Mouse (Mus musculus) liver, embryonic 16.5 days (tissue): Measurements from ENCODE around the gene Hoxa2. TPM values are rescaled to one million over a fixed set of nuclear protein-coding genes. Genes with fewer than 3 reads are reported as not detected.

Source experiments
- ATAC-seq: fragments of 200-750 bp; cut with Nextera tagmentation; 2 replicates; pipeline ENCODE4 v1.8.0; 2017; ENCODE audit warnings: low read depth, mild to moderate bottlenecking, moderate number of reproducible peaks, moderate library complexity
- H3K27ac ChIP-seq: fragments of 300-500 bp; sonication (generic); 2 replicates; pipeline ENCODE4 v1.5.1; 2014; ENCODE audit warnings: mild to moderate bottlenecking, low read length
- H3K27me3 ChIP-seq: fragments of 300-500 bp; sonication (generic); 2 replicates; pipeline ENCODE4 v1.6.1; 2014; ENCODE audit warnings: low read depth, low read length, mixed read lengths; ENCODE audit not compliant: control insufficient read depth, insufficient read depth
- H3K36me3 ChIP-seq: fragments of 300-500 bp; sonication (generic); 2 replicates; pipeline ENCODE4 v1.6.1; 2014; ENCODE audit warnings: mild to moderate bottlenecking; ENCODE audit not compliant: control insufficient read depth, insufficient read depth
- H3K4me1 ChIP-seq: fragments of 300-500 bp; sonication (generic); 2 replicates; pipeline ENCODE4 v1.6.1; 2014; ENCODE audit warnings: low read depth, low read length, mixed read lengths; ENCODE audit not compliant: control insufficient read depth
- H3K4me2 ChIP-seq: fragments of 300-500 bp; sonication (generic); 2 replicates; pipeline ENCODE4 v1.6.1; 2014; ENCODE audit warnings: low read depth, low read length, mixed read lengths
- H3K4me3 ChIP-seq: fragments of 300-500 bp; sonication (generic); 2 replicates; pipeline ENCODE4 v1.5.1; 2014; ENCODE audit warnings: low read depth, mild to moderate bottlenecking, low read length
- H3K9ac ChIP-seq: fragments of 300-500 bp; sonication (generic); 2 replicates; pipeline ENCODE4 v1.6.1; 2014; ENCODE audit warnings: low read depth, low read length
- H3K9me3 ChIP-seq: fragments of 300-500 bp; sonication (generic); replicated peaks from 2 replicates; pipeline ENCODE4 v1.6.1; 2016; ENCODE audit warnings: low read length; ENCODE audit not compliant: control insufficient read depth
- whole genome bisulfite sequencing: fragments of 180-500 bp; shearing (Covaris S2); extraction: QIAGEN DNeasy Blood & Tissue Kit; methylation state at CpG from one replicate; pipeline ENCODE4 v1.1.7; 2014; ENCODE audit not compliant: insufficient replicate concordance; 5-methylcytosine and 5-hydroxymethylcytosine counted together
- polyA plus RNA-seq: library from polyadenylated mRNA; unstranded; fragments of >200 nt; fragmentation: Nextera tagmentation; extraction: Ambion mirVana; gene quantifications from 2 replicates; pipeline ENCODE4 v1.2.1, GENCODE M21; 2015

Hoxa2 gene
- polyA plus RNA-seq, 1 experiment from 2014 or later = 0.44 TPM

DNA sequence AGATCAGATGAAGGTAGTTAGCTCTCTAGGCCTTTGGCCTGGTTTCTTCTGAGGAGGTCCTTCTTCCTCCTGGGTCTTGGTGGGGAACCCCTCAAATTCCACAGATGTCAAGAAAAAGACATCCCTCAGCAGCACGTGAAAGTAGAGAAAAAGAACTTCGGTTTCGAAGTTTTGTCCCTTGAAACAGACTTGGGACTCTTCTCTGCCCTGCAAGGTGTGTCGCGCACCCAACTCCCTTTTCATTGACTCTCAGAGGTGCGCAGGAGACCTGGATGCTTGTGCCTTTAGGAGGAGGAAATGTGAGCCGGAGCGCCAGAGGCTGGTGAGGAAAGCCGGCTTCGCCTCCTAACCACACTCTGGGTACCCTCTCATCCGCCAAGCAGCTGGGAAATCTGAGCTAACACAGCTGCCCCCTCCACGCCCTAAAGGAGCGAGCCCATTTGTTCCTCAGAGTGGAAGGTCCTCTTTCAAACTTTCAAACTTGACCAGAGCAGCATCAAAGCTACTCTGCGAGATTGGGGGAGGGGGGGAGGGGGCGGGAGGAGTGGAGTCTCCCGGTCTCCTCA lies 14.1 kb downstream of the Hoxa2 start:
- 10% methylated on average over 16 of the region's 16 CpGs for WGBS
- H3K4me3 ChIP-seq = no peak overlapping the region
- H3K4me2 ChIP-seq = no peak overlapping the region
- ATAC-seq = no peak
- no peaks in the 10 kb centered on the region for H3K36me3 ChIP-seq
- no peaks in the 10 kb centered on the region for H3K4me1 ChIP-seq
- no peak overlapping the region for H3K27ac ChIP-seq
- no peak overlapping the region for H3K9ac ChIP-seq
- H3K27me3 ChIP-seq = peaks cover 54% of the 10 kb centered on the region
- no peaks in the 10 kb centered on the region for H3K9me3 ChIP-seq

DNA sequence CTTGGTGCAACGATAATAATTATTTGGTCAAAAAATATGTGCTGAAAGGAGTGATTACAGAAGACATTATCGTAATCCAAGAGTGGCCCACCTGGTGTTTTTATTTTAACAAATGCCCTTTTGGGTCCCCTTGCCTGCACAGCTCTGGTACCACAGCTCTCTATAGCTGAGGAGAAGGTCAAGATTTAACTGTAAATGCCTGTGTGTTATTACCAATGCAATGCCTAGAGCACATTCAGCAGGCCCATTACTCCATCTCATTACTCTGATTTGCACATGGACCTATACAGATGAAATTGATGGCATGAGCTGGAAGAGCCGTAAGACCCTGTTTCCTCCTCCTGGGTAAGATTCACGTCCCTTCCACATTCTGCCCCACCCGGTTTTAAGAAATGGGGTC lies 25.5 kb downstream of the Hoxa2 start:
- Histone ChIP-seq H3K9me3 (no peaks in the 10 kb centered on the region), H3K36me3 (no peaks in the 10 kb centered on the region), H3K4me3 (no peak overlapping the region), H3K27ac (no peak overlapping the region), H3K27me3 (no peaks in the 10 kb centered on the region), H3K9ac (no peak overlapping the region), H3K4me1 (no peaks in the 10 kb centered on the region), H3K4me2 (no peak overlapping the region)
- 58% methylated on average over 5 of the region's 5 CpGs for whole genome bisulfite sequencing
- ATAC-seq = no peak

DNA sequence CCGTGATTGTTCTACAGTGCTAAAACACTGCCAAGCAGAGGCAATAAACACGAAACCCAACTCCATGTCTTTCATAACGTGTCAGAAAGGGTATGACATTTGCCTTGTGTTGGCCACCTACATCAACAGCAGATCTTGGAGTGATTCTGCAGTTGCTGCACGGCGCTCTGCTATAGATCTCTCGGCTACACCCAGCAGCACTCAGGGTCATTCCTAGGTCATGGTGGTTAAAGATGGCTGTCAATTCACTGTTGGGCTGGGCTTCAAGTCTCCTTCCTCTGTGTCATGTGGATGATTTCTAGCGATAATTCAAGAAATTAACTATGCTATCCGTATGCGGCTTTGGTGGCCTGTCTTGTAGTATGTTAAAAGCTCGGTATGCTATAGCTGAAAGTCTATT lies 26.1 kb downstream of the Hoxa2 start:
- Histone ChIP-seq H3K9ac (no peak overlapping the region), H3K4me2 (no peak overlapping the region), H3K27me3 (no peaks in the 10 kb centered on the region), H3K4me3 (no peak overlapping the region), H3K9me3 (no peaks in the 10 kb centered on the region), H3K4me1 (no peaks in the 10 kb centered on the region), H3K27ac (no peak overlapping the region), H3K36me3 (no peaks in the 10 kb centered on the region)
- 66% methylated on average over 10 of the region's 10 CpGs for WGBS
- ATAC-seq = no peak

DNA sequence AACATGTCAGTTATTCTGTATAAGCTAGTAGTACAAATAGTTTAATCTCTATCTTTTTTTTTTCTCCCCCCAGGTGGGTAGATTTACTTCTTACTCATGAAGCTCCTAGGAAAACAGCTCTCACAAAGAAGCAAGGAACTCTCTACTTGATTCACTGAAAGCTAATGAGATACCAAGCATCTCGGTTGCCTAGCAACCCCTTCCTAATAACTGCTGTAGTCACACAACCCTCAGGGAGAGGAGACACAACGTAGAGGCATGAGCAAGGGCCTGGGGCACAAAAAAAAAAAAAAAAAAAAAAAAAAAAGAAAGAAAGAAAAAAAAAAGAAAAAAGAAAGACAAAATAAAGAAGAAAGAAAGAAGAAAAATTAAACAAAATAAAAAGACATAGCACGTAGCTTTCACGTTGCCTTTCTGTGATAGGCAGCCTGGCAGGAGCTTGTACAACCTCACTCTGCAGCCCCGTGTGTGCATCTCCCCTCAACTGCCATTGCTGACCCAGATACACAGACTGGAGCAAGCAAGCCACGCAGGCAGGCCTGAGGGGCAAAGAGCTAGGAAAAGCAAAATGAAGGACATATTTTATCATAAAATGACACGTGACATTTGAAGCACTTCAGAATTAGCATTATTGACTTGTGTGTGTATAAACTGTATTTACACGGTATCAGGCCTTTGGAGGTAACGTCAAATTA lies 26.6 kb downstream of the Hoxa2 start:
- ATAC-seq = no peak
- H3K4me1 ChIP-seq = no peaks in the 10 kb centered on the region
- H3K27ac ChIP-seq = no peak overlapping the region
- no peaks in the 10 kb centered on the region for H3K27me3 ChIP-seq
- H3K4me2 ChIP-seq = no peak overlapping the region
- no peaks in the 10 kb centered on the region for H3K36me3 ChIP-seq
- no peak overlapping the region for H3K4me3 ChIP-seq
- H3K9me3 ChIP-seq = no peaks in the 10 kb centered on the region
- WGBS = 66% methylated on average over 9 of the region's 9 CpGs
- H3K9ac ChIP-seq = no peak overlapping the region

DNA sequence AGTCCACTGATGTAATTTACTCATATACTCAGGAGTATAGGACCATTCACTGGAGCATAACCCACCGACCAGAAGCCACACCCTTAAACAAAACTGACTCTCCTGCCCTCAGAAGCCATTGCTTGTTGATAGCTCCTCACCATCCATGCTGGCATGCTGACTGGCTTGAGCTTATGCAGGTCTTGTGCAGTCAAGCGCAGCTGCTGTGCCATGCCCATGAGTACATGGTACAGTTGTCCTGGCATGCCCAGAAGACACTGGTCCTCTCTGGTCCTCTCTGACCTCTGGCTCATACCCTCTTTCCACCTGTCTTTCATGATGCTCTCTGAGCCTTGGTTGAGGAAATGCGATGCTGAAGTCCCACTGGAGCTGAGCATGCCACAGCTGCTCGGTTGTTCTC lies 41.0 kb downstream of the Hoxa2 start:
- Histone ChIP-seq H3K4me1 (no peaks in the 10 kb centered on the region), H3K27me3 (no peaks in the 10 kb centered on the region), H3K36me3 (no peaks in the 10 kb centered on the region), H3K4me3 (no peak overlapping the region), H3K9me3 (no peaks in the 10 kb centered on the region), H3K27ac (no peak overlapping the region), H3K4me2 (no peak overlapping the region), H3K9ac (no peak overlapping the region)
- ATAC-seq = no peak
- 57% methylated on average over 4 of the region's 4 CpGs for WGBS

DNA sequence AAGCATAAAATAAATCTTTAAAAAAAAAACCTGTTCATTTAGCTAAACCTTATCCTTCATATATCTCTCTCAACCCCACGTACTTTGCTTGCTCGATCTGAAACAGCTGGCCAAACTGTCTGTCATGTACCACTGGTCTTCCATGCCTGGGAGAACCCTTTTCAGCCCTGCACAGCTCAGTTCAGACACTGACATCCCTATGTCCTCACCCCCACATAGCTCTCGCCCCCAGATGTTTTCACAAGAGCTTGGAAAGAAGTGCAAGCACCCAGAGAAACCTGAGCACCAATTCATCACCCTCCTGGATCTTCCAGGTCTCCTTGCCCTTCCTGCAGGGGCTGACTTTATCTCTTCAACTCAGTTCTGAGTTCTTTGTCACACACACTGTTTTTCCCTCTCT lies 43.5 kb downstream of the Hoxa2 start:
- H3K36me3 ChIP-seq = no peaks in the 10 kb centered on the region
- no peaks in the 10 kb centered on the region for H3K27me3 ChIP-seq
- no peak overlapping the region for H3K4me2 ChIP-seq
- ATAC-seq = no peak
- 45% methylated on average over 3 of the region's 3 CpGs for WGBS
- no peak overlapping the region for H3K4me3 ChIP-seq
- H3K4me1 ChIP-seq = no peaks in the 10 kb centered on the region; the same call in 1 of the 2 replicates
- H3K27ac ChIP-seq = no peak overlapping the region
- no peaks in the 10 kb centered on the region for H3K9me3 ChIP-seq
- H3K9ac ChIP-seq = no peak overlapping the region

DNA sequence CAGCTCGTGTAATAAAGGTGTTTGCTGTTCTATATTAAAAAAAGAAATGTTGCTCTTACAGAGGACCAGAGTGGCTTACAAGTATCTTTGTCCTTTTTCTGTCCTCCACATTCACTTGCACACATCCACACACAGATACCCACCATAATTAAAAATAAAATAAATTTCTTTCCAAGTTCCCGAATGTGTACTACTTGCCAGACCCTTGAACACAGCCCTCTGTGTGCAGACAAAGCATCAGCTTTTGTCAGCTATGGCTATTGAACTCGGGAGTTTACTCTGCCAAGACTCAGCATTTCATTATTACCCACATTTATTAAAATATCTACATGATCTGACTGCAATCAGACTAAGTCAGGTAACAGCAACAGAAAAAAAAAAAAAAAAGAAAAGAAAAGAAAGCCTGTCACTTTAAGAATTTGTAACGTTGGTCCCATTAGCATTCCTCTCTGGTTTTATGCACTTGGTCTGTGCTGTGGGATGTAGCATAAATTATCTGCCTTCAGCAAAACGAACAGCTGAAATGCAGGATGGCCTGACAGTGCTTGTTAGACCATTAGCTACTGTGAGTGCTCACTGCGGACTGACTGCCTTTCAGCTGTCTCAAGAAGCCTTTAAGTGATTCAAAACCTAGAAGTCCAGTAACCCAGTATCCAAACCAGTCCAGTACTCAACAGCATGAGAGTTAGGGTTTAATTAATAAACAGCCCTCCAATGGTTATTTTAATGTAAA lies 45.6 kb downstream of the Hoxa2 start:
- Histone ChIP-seq H3K4me1 (no peaks in the 10 kb centered on the region; the same call in 1 of the 2 replicates), H3K4me2 (no peak overlapping the region), H3K27ac (no peak overlapping the region), H3K9me3 (no peaks in the 10 kb centered on the region), H3K4me3 (no peak overlapping the region), H3K27me3 (no peaks in the 10 kb centered on the region), H3K36me3 (no peaks in the 10 kb centered on the region), H3K9ac (no peak overlapping the region)
- ATAC-seq = no peak
- WGBS = 42% methylated on average over 6 of the region's 6 CpGs

DNA sequence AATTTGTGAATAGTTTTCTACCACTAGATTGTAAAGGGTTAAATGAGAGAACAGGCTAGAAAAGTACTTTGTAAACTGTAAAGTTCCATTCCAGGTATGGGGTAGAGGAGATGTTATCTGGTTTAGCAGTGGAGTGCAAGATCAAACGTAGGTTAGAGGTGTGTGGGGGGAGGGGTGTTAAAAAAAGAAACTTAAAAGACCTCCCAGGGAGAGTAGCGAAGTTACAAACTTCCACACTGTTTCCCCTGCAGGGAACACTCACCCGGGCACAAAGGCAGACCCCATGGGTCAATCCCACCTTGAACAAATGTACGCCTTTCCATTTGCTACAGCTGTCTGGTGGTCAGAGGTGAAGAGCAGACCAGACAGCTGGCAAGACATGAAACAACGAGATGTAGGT lies 48.7 kb downstream of the Hoxa2 start:
- no peak for ATAC-seq
- 25% methylated on average over 5 of the region's 5 CpGs for WGBS
- H3K9ac ChIP-seq = no peak overlapping the region
- H3K27me3 ChIP-seq = no peaks in the 10 kb centered on the region
- no peak overlapping the region for H3K4me2 ChIP-seq
- no peak overlapping the region for H3K4me3 ChIP-seq
- H3K27ac ChIP-seq = no peak overlapping the region
- H3K9me3 ChIP-seq = no peaks in the 10 kb centered on the region
- H3K4me1 ChIP-seq = no peaks in the 10 kb centered on the region; the same call in 1 of the 2 replicates
- H3K36me3 ChIP-seq = no peaks in the 10 kb centered on the region
